ENCODE assay signal across 10 mouse cellular contexts in the genomic region with DNA sequence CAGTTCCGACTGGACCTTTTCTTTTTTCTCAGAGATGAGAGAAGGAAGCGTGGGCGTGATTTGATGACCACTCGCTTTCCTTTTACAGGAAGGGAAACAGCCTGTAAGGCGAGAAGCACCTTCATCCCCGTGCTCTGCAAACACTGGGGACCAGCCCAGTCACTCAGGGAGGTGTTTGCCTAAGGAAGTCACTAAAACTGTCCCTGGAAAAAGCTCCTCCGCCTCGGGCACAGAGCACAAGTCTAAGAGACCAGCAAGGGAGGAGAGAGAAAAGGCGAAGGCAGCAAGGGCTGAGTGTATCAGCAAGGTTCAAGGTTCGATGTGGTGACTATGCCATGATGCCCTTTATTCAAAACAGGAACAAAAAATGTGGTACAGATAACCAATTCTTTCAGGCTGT. TPM values are rescaled to one million over a fixed set of nuclear protein-coding genes. Genes with fewer than 3 reads are reported as not detected.
A peak's percentile ranks its signal among the peaks of the same experiment; 100 is the strongest.
DNase-seq lines count a peak whose midpoint lies in the region; ATAC-seq and TF ChIP-seq lines count a peak whose summit lies in the region.
"Had no signal": no experiment of that assay in that cellular context is flagged by ENCODE, and none has a peak within 500 bp of the region (broad histone marks: within the 10 kb centered on the region; RNA-seq: fewer than 3 reads in every experiment).

No protein-coding gene starts in this region.

- peaks cover 65% of the 10 kb centered on the region for H3K4me1 ChIP-seq in heart, embryonic 16.5 days (ENCODE audit: control insufficient read depth, insufficient read depth, low read length)
- peaks cover 11% of the 10 kb centered on the region for H3K4me1 ChIP-seq in embryonic facial prominence, embryonic 13.5 days
- H3K4me1 ChIP-seq in hindbrain, postnatal 0 days (ENCODE audit: insufficient read depth, low read length) = 0 out of 2 replicates have a peak, but pooled peaks cover 3% of the 10 kb centered on the region
- H3K4me1 ChIP-seq in midbrain, embryonic 12.5 days = peaks cover 37% of the 10 kb centered on the region

- H3K4me2 ChIP-seq in heart, embryonic 16.5 days (ENCODE audit: low read depth, low read length) = peak overlapping the region; percentile 60
- peak overlapping the region; percentile 29 for H3K4me2 ChIP-seq in embryonic facial prominence, embryonic 13.5 days
- H3K4me2 ChIP-seq in hindbrain, postnatal 0 days (ENCODE audit: low read depth, low read length) = peak overlapping the region; percentile 35; the same call in 1 of the 2 replicates
- H3K4me2 ChIP-seq in midbrain, embryonic 12.5 days (replicated peaks) = peak overlapping the region; percentile 15; the same call in 1 of the 2 replicates

- H3K36me3 ChIP-seq in heart, embryonic 16.5 days (ENCODE audit: control insufficient read depth, insufficient read depth) = no peaks in the 10 kb centered on the region
- H3K36me3 ChIP-seq in embryonic facial prominence, embryonic 13.5 days = no peaks in the 10 kb centered on the region
- no peaks in the 10 kb centered on the region for H3K36me3 ChIP-seq in hindbrain, postnatal 0 days (ENCODE audit: insufficient read depth, low read length)
- no peaks in the 10 kb centered on the region for H3K36me3 ChIP-seq in midbrain, embryonic 12.5 days

- no peaks in the 10 kb centered on the region for H3K9me3 ChIP-seq in heart, embryonic 16.5 days (replicated peaks; ENCODE audit: control insufficient read depth, low read length)
- no peaks in the 10 kb centered on the region for H3K9me3 ChIP-seq in embryonic facial prominence, embryonic 13.5 days
- H3K9me3 ChIP-seq in hindbrain, postnatal 0 days (ENCODE audit: low read length) = no peaks in the 10 kb centered on the region
- H3K9me3 ChIP-seq in midbrain, embryonic 12.5 days = no peaks in the 10 kb centered on the region

- peak overlapping the region; percentile 75 for H3K27ac ChIP-seq in heart, embryonic 16.5 days (ENCODE audit: low read length)
- no peak overlapping the region for H3K27ac ChIP-seq in embryonic facial prominence, embryonic 13.5 days
- no peak overlapping the region for H3K27ac ChIP-seq in hindbrain, postnatal 0 days
- no peak overlapping the region for H3K27ac ChIP-seq in midbrain, embryonic 12.5 days (replicated peaks)

- WGBS in heart, embryonic 16.5 days = 18% methylated on average over 10 of the region's 10 CpGs
- WGBS in embryonic facial prominence, embryonic 13.5 days = 34% methylated on average over 10 of the region's 10 CpGs
- WGBS in hindbrain, postnatal 0 days = 62% methylated on average over 10 of the region's 10 CpGs
- 50% methylated on average over 10 of the region's 10 CpGs for WGBS in midbrain, embryonic 12.5 days

- no peak for TF ChIP-seq CTCF in hindbrain, postnatal 0 days (IDR thresholded peaks at IDR 0.05; ENCODE audit: low read depth)

- ATAC-seq in heart, embryonic 16.5 days (replicated peaks; ENCODE audit: extremely low read depth, insufficient read depth, low FRiP score) = no peak; the same call in 1 of the 2 replicates
- no peak for ATAC-seq in embryonic facial prominence, embryonic 13.5 days (ENCODE audit: insufficient number of reproducible peaks, insufficient read depth, low FRiP score, low TSS enrichment, low read depth)
- ATAC-seq in hindbrain, postnatal 0 days = no peak
- no peak for ATAC-seq in midbrain, embryonic 12.5 days (ENCODE audit: low FRiP score, low read depth)

- no peaks in the 10 kb centered on the region for H3K27me3 ChIP-seq in heart, embryonic 16.5 days (ENCODE audit: control insufficient read depth, insufficient read depth, low read length)
- H3K27me3 ChIP-seq in embryonic facial prominence, embryonic 13.5 days = no peaks in the 10 kb centered on the region
- no peaks in the 10 kb centered on the region for H3K27me3 ChIP-seq in hindbrain, postnatal 0 days (ENCODE audit: insufficient read depth, low read length)
- H3K27me3 ChIP-seq in midbrain, embryonic 12.5 days = no peaks in the 10 kb centered on the region

- no peak for DNase-seq in heart, adult 11 months
- no peak for DNase-seq in hindbrain, postnatal 0 days (ENCODE audit: low spot score)
- DNase-seq in B cell, adult 2 months = no peak
- DNase-seq in right cerebral cortex, postnatal 4 days = no peak
- no peak for DNase-seq in kidney, adult 11 months
- DNase-seq: cerebellum, adult 2 months; kidney, adult 2 months had no signal

- H3K9ac ChIP-seq in heart, embryonic 16.5 days (ENCODE audit: low read length) = peak overlapping the region; percentile 63
- H3K9ac ChIP-seq in embryonic facial prominence, embryonic 13.5 days = no peak overlapping the region
- no peak overlapping the region for H3K9ac ChIP-seq in hindbrain, postnatal 0 days (replicated peaks; ENCODE audit: low read length)
- no peak overlapping the region for H3K9ac ChIP-seq in midbrain, embryonic 12.5 days (replicated peaks)

- H3K4me3 ChIP-seq in heart, embryonic 16.5 days (ENCODE audit: low read length) = peak overlapping the region; percentile 23
- no peak overlapping the region for H3K4me3 ChIP-seq in embryonic facial prominence, embryonic 13.5 days
- H3K4me3 ChIP-seq in hindbrain, postnatal 0 days (ENCODE audit: low read length) = no peak overlapping the region
- H3K4me3 ChIP-seq in midbrain, embryonic 12.5 days = no peak overlapping the region

RNA-seq across cellular contexts. Expression of a gene that starts 35.8 kb away (rescaled TPM):
- 61.8 and 66.0 TPM in 2 replicates for polyA plus RNA-seq in heart, embryonic 16.5 days (2015; fragmentation: Nextera tagmentation; extraction: Ambion mirVana)
- polyA plus RNA-seq in embryonic facial prominence, embryonic 13.5 days (2015; fragmentation: Nextera tagmentation; extraction: Ambion mirVana) = 13.4 and 16.9 TPM in 2 replicates
- 24.2 and 30.8 TPM in 2 replicates for total RNA-seq in hindbrain, postnatal 0 days (2014; rRNA removed)
- 38.4 and 40.2 TPM in 2 replicates for polyA plus RNA-seq in hindbrain, postnatal 0 days (2015; fragmentation: Nextera tagmentation; extraction: Ambion mirVana)
- 44.6 and 52.5 TPM in 2 replicates for polyA plus RNA-seq in midbrain, embryonic 12.5 days (2016; fragmentation: Nextera tagmentation; extraction: Ambion mirVana)
